Mouse (Mus musculus): ENCODE data around the gene Emp3.
A peak's percentile ranks its signal among the peaks of the same experiment; 100 is the strongest.
"Not testable (repeated sequence)": the region's sequence is repeated elsewhere in the genome, so short reads cannot be mapped to it uniquely, and the experiment has no call there.

Gene Emp3

DNA sequence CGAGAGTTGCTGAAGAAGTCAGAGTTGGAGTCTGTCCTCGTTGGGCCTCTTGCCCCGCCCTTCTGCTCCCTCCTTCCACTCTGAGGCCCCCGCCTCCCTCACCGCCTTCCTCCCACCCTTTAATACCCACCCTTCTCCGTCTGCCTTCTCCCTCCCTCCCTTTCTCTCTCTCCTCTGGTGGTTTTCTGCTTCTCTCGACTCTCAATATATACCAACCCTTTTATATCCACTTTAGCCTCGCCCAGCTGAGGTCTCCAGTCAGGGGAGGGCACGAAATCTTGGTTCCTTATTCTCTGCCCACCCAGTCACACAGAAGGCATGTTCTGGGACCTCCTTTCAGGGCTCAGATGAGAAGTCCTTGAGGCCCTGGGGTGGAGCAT is at the start of gene Emp3:
TSS of gene Emp3 (minus strand) at position 163 of the 380 bp plus-strand sequence.
- DNase-seq (ENCODE audit: low spot score), result no peak

DNA sequence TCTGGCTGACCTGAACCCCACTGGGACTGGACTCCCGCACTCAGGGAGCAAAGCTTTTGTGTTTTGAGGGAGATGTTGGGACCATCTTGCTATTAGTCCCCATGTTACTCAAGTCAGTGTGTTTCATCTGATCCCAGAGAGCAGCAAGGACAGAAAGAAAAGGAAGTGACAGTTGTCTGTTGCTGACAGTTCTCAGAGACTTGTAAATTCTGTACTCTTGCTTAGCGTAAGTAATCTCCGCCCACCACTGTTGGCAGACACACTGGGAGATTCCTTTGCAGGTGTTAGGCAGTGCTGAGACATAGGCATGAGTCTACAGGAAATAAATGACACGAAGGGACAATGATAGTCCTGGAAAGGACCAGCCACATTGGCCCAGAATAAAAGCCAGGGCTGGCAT is 35.4 kb upstream of the Emp3 start:
- no peak for DNase-seq (ENCODE audit: low spot score)

DNA sequence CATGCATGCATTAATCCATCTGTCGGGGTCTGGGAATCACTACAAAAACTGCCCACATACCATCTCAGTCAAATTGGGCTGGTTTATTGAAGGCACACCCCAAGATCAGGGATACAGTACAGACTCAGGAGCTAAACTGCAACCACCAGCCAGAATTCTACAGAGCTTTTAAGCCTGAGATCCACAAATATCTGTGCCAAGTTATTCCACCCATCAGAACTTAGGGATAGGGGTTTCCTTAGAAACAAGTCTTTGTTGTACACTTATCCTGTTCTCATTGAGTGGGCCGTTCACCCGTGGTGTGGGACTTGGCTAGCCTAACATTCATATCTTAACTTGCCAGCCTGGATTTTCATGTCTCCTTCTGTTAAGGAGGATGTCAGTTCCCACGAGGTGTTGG is 27.9 kb upstream of the Emp3 start:
- no peak for DNase-seq (ENCODE audit: low spot score)

DNA sequence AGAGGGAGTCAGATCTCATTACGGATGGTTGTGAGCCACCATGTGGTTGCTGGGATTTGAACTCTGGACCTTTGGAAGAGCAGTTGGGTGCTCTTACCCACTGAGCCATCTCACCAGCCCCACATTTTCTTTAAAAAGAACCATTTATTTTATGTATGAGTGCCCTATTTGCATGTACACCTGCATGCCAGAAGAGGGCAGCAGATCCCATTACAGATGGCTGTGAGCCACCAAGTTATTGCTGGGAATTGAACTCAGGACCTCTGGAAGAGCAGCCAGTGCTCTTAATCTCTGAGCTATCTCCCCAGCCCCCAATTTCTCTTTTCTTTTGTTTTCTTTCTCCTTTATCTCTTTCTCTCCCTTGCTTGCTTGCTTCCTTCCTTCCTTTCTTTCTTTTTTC is 22.1 kb upstream of the Emp3 start:
- DNase-seq (ENCODE audit: low spot score), result not testable (repeated sequence)

DNA sequence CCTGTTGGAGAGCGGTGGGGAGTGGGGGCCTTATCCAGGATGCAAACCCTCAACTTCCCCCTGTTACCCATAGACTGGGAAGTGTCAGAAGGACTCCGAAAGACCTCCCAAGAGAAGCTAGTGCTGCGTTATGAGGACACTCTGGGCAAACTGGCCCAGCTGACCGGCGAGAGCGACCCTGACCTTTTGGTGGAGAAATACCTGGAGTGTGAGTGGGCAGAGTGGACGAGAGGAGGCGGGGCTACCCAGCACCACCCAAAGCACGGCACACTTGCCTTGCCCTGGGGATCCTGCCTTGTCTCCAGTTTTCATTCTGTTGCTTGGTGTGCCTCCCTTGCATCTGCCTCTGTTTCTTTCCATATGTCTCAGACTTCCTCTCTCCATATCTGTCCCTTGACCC is 20.8 kb upstream of the Emp3 start:
- no peak for DNase-seq (ENCODE audit: low spot score)

DNA sequence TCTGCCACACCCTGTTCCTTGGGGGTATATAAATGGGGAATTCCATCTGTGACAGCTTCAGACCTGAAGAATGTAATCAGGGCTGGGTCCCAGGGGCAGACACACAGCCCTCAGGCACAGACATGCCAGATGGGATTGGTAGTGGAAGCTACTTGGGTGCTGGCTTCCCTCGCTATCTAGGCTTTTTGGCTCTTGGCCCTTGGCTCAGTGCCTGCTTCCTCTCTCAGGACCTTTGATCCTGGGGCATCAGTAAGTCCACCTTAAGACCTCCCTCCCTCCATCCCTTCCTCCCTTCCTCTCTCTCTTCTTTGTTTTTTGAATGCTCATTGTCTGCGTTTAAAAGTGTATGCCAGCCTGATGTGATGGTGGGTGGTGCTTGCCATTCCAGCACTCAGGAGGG is 18.6 kb upstream of the Emp3 start:
- DNase-seq (ENCODE audit: low spot score), result no peak

DNA sequence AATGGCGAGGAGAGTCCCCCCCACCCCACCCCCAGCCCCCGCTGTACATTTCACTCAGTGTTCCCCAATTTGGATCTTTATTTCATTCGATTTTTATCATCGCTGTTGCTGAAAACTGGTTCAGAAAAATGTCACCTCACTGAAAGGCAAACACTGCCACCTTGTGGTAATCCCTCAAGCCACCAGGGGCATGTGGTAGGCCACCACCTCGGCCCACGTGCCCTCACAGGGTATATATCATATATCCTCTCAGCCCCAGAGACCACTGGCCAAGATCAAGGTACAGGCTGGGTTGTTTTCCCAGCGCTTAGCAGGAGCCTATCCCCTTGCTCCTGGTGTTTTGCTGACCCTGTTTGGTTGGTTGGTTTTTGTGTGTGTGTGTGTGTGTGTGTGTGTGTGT is 13.9 kb upstream of the Emp3 start:
- peak; percentile 81 for DNase-seq (ENCODE audit: low spot score)

DNA sequence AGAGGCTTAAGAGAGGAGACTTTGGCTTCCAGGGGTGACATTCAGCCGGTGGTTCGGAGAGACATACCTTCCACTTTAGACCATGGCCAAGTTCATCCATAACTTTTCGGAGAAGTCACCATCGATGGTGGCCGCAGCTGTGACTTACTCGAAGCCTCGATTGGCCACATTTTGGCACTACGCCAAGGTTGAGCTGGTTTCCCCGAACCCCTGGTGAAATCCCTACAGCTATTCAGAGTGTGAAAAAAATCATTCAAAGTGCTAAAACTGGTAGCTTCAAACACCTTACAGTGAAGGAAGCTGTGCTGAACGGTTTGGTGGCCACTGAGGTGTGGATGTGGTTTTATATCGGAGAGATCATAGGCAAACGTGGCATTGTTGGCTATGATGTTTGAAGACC is 12.6 kb upstream of the Emp3 start:
- DNase-seq (ENCODE audit: low spot score), result not testable (repeated sequence)

DNA sequence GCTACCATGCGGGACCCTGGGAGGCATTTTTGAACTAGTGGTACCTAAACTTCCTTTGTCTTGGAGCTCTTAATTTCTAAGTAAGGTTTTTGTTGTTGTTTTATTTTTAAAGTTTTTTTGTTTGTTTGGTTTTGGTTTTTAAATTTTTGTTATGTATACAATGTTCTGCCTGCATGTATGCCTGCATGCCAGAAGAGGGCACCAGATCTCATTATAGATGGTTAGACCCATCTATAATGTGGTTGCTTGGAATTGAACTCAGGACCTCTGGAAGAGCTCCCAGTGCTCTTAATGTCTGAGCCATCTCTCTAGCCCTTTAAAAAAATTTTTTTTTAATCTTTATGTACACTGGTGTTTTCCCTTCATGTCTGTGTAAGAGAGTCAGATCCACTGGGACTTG is 8.5 kb upstream of the Emp3 start:
- DNase-seq (ENCODE audit: low spot score), result no peak

DNA sequence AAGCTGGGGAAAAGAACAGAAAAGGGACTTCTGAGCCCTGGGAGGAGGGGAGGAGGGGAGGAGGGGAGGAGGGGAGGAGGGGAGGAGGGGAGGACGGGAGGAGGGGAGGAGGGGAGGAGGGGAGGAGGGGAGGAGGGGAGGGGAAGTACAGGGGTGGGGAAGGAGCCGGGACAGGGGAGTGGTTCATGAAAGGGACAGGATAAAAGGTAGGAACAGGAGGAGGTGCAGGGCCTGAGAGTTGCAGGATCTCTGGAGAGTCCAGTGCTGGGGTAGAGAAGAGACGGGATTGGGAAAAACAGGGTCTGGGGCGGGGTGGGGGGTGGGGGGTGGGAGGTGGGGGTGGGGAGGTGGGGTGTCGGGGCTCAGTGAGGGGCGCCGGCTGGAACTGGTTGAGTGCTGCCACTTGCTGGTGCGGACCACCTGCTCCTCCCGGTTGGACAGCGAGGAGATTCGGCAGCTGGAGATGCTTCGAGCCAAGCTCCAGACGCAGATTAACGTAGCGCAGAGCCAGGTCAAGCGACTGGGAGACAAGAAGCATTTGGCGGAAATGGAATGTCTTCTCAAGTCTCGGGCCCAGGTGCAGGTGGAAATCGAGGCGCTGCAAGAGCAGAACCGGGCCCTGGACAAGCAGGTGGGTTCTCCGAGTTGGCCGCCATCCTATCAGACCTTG is 7.6 kb upstream of the Emp3 start:
- DNase-seq (ENCODE audit: low spot score), result no peak

DNA sequence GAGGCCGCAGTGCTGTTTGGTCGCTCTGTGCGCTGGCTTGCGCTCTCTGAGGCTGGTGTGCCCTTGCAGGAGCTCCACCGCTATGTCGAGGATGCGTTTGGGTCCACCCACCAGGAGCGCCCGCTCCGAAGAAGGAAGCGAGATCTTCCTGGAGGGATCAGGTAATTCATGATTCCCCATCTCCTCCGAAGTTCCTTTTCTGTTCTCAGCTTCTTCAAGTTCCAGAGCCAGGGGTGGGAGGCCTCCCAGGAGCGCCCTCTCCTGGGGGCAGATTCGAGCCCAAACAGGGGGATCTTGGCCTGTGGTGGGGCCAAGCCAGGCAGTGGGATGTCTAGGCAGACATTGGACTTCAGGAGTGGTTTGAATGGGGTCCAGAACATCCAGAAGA is 3.2 kb upstream of the Emp3 start:
- DNase-seq (ENCODE audit: low spot score), result no peak

DNA sequence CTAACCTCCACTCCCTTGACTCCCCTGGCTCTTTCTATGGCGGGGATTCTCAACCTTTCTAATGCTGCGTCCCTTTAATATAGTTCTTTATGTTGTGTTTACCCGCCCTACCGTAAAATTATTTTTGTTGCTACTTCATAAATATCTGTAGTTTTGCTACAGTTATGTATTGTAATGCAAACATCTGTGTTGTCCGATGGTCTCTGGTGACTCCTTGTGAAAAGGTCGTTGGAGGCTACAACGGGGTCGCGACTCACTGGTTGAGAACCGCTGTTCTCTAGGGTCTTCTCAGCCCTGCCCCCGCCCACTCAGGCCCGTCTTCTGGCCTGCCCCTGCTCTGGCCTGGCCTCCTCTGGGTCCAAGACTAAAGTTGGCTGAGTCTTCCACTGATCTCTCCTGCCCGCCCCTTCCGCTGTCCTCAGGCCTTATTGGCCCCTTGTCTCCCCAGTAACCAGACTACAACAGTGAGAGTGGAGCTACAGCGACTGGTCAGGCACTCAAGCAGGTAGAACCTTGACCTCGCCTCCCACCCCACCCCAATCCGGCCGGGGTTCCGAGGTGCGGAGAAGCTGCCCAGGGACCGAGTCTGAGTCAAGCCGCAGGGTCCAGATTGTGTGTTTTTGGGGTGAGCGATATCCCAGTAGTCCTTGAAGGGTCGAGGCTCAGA is 2.7 kb upstream of the Emp3 start, which contains the start of gene Ccdc114:
TSS of gene Ccdc114 (plus strand) at position 311 of the 667 bp plus-strand sequence.
- no peak for DNase-seq (ENCODE audit: low spot score)

DNA sequence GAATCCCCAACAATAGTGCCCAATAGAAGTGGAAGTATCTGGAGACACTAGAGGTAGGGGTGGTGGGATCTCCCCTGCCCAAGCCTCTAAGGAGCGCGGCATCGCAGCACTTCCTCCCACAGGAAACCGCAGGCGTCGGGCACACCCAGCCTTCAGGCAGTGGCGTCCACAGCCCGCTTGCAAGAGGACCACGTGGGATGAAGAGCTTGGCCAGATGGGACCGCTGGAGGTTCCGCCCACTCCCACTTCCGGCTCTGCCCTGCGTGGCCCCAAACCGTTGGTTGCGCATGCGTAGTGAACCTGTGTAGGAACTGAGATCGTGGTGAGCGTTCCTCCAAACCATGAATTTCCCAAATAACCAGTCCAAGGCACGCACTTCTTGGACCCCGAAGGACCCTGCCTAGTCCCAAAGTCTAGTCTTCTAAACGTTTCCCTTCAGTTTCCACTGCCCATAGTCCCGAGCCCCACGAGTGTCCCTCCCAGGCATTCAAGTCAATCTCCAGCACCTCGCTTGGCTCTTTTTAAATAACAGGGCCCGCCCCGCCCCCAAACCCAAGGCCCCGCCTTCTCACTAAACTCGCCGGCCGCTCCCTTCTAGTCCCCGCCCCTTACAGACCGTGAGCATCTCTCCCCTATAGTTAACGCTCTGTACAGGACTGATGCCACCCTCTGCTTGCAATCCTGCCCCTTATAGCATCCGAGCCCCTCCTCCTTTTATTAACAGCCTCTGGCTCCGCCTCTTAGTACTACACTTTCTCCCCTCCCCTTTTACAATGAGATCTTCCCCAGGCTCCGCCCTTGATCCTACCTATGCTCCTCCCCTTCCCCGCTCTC is 1.9 kb upstream of the Emp3 start:
- DNase-seq (ENCODE audit: low spot score), result no peak

DNA sequence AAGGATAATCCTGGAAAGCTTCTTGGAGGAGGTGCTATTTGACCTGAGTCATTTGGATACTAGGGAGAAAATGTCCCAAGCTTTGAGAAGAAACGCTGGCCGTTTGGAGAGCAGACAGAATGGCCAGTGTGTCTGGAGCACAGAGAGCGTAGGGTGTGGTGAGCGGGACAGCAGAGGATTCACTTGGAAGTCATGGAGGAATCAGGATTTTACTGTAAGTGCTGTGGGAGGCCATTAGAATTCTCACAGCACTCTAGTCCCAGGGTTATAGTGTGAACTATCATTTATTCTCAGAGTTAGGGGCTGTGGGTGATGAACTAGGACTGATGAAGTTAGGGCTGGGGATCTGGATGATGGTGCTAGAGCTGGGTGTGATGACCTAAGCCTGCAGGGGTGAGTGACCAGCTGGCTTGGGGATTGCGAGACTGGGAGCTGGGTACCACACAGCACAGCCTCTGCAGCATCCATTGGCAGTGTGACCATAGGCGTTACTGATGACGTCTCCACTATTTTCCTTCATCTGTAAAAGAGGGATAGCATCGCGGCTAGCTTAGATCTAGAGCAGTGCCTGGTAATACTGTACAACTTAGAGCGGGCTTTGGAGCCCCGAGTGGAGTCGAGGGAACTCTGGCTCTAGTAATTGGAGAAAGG is 871 bp upstream of the Emp3 start:
- DNase-seq (ENCODE audit: low spot score), result no peak

DNA sequence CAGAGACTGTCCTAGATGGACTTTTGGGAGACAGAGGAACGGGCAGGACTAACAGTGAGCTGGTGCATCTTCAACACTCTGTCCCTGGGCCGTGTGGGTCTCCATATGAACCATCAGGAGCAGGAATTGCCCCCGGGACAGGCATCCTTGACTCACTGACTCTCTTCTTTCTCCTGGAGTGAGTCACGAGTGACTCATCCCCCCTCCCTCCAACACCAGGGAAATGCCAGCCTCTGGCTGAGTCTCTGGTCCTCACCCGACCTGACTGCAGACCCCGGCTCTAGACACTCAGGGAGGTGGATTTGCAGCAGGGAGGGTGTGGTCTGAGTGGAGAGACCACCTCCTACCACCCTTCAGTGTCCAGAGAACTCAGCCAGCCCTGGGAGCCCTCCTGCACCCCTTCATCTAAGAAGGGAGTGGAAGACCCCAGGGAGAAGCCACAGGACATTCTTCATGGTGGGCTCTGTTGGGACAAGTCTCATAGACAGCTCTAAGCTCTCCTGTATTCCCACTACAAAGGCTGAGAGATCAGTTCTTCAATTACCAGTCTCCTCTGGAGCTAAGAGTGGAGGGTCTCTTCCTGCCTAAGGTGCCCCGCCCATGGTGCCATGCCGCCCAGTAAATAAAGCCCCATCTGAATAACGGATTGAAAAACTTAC is 492 bp downstream of the Emp3 start:
- peak; percentile 69 for DNase-seq (ENCODE audit: low spot score)

DNA sequence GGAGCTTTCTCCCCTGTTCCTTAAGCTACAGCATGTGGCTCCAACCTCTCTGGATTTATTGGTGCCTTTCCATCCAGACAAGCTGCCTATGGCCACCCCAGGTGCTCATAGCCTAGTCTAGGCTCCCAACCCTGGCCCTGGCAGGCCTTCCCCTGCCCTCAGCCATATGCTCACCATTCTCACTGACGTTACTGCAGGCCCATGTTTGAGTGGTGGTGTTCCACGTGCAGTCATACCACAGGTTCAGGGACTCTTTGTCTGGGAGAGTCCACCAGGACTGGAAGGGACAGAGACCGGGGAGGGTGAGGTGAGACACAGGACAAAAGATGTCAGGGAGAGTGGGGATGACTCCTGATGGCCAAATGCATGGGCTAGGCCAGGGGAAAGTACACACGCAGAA is 1.4 kb downstream of the Emp3 start:
- no peak for DNase-seq (ENCODE audit: low spot score)

DNA sequence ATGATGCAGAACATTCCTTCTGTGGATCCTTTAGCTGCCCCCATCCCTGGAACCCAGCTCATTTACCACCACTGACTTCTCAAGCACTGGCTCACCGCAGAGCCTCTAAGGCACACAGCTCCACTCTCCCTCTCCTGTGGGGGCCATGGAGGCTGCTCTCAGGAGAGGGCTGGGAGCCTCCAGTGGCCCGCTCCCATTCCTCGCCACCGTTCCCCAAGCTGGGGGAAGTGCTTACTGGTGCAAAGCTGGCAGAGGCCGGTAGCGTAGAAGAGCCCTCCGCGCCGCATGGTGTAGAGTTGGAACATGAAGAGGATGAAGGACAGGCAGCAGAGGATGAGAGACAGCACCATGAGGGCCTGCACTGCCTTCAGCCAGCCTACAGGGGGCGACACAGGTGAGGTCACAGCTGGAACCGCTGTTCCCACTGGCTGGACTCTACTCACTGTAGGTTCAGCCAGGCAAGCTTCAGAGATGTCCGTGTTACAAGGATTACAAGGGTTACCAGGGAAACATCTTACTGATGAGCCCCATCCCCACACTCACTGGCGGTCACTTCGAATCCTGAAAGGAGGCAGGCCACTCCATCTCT is 2.0 kb downstream of the Emp3 start:
- no peak for DNase-seq (ENCODE audit: low spot score)

DNA sequence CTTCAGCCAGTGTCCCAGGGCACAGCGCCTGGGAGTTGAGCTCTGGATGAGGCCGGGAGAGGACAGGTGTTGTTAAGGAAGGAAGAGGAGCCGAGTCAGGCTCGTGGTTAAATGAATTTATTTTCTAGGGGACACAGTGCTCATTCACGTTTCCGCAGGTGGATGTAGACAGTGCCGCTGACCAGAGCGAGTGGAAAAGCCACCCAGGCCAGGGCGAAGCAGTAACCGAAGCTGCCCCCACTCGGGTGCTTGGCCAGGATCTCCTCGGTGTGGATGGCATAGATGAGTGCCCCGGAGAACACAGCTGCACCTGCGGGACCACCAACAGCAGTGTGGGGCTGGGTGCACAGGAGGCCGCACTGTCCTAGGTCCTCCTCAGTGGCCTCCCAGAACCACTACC is 3.3 kb downstream of the Emp3 start:
- no peak for DNase-seq (ENCODE audit: low spot score)

DNA sequence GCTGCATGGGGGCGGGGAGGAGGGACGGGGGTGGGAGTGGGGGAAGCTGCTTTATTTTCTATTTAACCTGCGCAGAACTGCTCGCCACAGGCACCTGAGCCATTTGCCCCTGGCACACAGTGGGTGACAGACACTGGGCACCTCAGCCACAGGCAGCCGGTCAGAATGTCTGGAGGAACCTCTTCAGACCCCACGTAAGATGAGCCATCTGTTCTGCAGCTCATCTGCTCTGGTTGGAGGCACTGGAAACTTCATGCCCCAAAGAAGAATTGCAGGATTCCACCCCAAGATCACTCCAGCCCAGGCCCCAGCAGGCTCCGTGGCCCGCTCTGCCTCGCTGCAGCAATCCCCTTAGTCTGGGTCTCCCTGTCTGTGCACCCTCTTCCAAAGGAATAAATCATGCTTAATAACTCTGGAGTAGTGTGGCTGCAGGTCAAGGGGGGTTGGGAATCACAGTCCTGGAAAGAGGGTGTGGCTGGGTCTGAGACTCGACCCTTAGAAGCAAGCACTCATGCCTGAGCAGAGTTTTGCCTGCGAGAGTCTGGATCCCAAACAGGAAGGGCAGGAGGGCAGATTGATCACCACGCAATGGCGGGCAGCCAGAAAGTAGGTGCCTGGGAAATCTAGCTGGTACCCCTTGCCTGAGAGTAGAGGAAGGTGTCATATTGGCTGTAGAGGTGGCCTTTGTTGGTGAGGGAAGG is 4.0 kb downstream of the Emp3 start:
- peak; percentile 13 for DNase-seq (ENCODE audit: low spot score)

DNA sequence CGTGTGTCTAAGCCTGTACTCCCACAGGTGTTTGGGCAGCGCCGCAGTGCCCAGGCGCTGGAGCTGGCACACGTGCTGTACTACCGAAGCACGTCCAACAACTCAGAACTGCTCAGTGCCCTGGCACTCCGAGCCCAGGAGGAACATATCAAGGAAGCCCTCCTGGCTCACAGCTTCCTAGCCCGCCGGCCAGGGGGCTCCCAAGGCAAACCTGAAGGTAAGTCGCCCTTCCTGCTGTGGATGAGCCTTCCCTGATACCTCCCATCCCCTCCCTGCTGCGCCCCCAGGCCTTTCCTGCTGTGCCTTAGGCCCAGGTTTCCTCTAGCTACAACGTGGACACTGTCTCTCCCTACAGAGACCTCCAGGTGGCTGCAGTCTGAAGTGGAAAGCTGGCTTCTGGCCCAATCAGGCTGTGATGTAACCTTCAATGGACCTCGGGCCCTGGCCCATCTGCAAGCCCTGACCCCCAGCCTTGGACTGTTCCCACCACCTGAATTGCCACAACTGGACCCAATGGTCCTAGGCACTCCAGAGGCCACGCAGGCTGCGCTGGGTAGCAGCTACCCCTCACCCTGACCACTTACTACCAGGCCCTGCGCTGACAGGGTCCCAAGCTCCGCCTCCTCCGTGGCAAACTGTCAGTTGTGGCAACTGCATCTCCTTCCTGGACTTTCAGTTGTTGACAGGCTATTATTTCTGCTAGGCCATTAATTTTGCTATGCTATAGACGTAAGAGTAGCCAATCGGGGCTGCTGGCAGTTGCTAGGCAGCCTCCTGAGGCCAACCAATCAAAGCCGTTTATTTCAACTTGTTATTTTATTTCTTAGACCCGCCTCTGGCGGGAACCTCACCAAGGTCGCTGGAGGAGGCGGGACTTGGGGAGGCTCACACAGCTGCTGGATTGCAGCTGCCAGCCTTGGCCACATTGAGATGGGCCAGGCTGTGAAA is 4.9 kb downstream of the Emp3 start:
- DNase-seq (ENCODE audit: low spot score), result peak; percentile 91

All from MN1 (cell line).